Mouse (Mus musculus) cerebellum, adult 2 months (tissue): ENCODE data around the gene Ccne1.

ENCODE experiments used
- CTCF ChIP-seq: fragments of 200-500 bp; IDR thresholded peaks from 2 replicates; pipeline ENCODE4 v1.5.1; 2011; ENCODE audit warnings: low read depth, mild to moderate bottlenecking, control low read depth, low read length, moderate library complexity, borderline replicate concordance; ENCODE audit not compliant: insufficient read depth
- POLR2A ChIP-seq: fragments of 200-500 bp; IDR thresholded peaks from 2 replicates; pipeline ENCODE4 v1.6.1; 2011; ENCODE audit warnings: low read length, control low read depth, borderline replicate concordance; ENCODE audit not compliant: insufficient read depth

DNA sequence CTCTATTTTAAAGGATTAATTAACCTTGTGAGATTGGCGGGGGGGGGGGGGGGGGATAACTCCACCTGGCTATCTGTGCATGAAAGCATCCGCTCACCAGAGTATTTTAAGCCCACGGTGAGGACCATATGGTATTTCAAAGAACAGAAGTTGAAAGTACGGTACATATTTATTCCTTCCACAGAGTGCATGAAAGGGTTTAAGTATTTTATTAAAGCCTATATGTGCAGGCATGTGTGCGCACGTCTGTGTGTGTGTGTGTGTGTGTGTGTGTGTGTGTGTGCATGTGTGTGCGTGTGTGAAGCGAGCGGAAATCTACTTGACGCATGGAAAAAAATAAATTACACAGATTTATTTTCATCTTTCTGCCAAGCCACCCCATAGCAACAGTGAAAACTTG lies 32.4 kb downstream of the Ccne1 start:
- TF ChIP-seq CTCF, result no peak
- no peak for TF ChIP-seq POLR2A
